Mouse (Mus musculus) skeletal muscle tissue, adult 2 months (tissue): ENCODE measurements around the gene Tgoln1.

Experiments
- DNase-seq: peaks from one replicate; pipeline ENCODE4 v3.0.0-alpha.2; 2012; ENCODE audit warnings: low read depth, low spot score

Tgoln1 gene

GRCm38 (mm10) chr6:72616643-72617288, at the start of gene Tgoln1:
Gene Tgoln1 (minus strand): TSS chr6:72617000.
- DNase-seq: peak; percentile 88

- DNase-seq: no peak
These were observed 47.5 kb upstream of the Tgoln1 start for GRCm38 (mm10) chr6:72664290-72664689.

GRCm38 (mm10) chr6:72663000-72663399, 46.2 kb upstream of the Tgoln1 start:
- no peak for DNase-seq

- DNase-seq: no peak
These were observed 43.6 kb upstream of the Tgoln1 start for GRCm38 (mm10) chr6:72660391-72660720.

GRCm38 (mm10) chr6:72659717-72660390, 43.1 kb upstream of the Tgoln1 start:
- peak; percentile 31 for DNase-seq

- peak; percentile 43 for DNase-seq
These were observed 41.2 kb upstream of the Tgoln1 start for GRCm38 (mm10) chr6:72658006-72658405.

GRCm38 (mm10) chr6:72656053-72656442, 39.2 kb upstream of the Tgoln1 start:
- DNase-seq: no peak

- peak; percentile 71 for DNase-seq
These were observed 38.7 kb upstream of the Tgoln1 start for GRCm38 (mm10) chr6:72655309-72656052.

- DNase-seq: no peak
These were observed 37.6 kb upstream of the Tgoln1 start for GRCm38 (mm10) chr6:72654355-72654754.

GRCm38 (mm10) chr6:72653419-72653818, 36.6 kb upstream of the Tgoln1 start:
- DNase-seq: peak; percentile 82

GRCm38 (mm10) chr6:72650338-72650851, 33.6 kb upstream of the Tgoln1 start:
- DNase-seq: no peak

GRCm38 (mm10) chr6:72648002-72648595, 31.3 kb upstream of the Tgoln1 start:
- DNase-seq: peak; percentile 57

- DNase-seq: peak; percentile 77
These were observed 30.6 kb upstream of the Tgoln1 start for GRCm38 (mm10) chr6:72647383-72647820.

GRCm38 (mm10) chr6:72645364-72645763, 28.6 kb upstream of the Tgoln1 start:
- no peak for DNase-seq

GRCm38 (mm10) chr6:72644576-72644975, 27.8 kb upstream of the Tgoln1 start:
- DNase-seq: peak; percentile 53

- DNase-seq: no peak
These were observed 24.6 kb upstream of the Tgoln1 start for GRCm38 (mm10) chr6:72641218-72641954.

- no peak for DNase-seq
These were observed 20.1 kb upstream of the Tgoln1 start for GRCm38 (mm10) chr6:72636940-72637339.

GRCm38 (mm10) chr6:72635760-72636431, 19.1 kb upstream of the Tgoln1 start:
- DNase-seq: peak; percentile 75

GRCm38 (mm10) chr6:72634311-72634710, 17.5 kb upstream of the Tgoln1 start:
- DNase-seq: no peak

- DNase-seq: no peak
These were observed 14.9 kb upstream of the Tgoln1 start for GRCm38 (mm10) chr6:72631700-72632099.

- no peak for DNase-seq
These were observed 14.2 kb upstream of the Tgoln1 start for GRCm38 (mm10) chr6:72630961-72631360.
